ENCODE assay signal across 28 mouse cellular contexts in the genomic region with DNA sequence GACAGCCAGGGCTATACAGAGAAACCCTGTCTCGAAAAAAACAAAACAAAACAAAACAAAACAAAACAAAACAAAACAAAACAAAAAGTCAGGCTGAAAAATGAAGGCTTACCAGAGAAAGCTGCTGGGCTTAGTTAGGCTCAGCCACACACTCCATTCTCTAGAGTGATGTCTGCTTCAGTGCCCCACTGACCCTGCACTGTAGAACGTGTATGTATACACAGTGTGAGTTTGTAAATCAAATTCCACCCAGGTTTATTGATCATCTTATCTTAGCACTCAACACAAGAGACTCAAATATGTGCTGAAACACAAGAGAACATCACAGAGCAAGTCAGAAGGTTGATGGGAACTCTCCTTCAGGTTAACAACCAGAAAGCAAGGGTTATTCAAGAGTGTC.
"Had no signal": no experiment of that assay in that cellular context is flagged by ENCODE, and none has a peak within 500 bp of the region (broad histone marks: within the 10 kb centered on the region; RNA-seq: fewer than 3 reads in every experiment).

No protein-coding gene starts in this region.

- H3K4me3 ChIP-seq: embryonic facial prominence, embryonic 10.5 days; embryonic facial prominence, embryonic 12.5 days; embryonic facial prominence, embryonic 13.5 days; embryonic facial prominence, embryonic 15.5 days; erythroblast, embryonic 14.5 days; forebrain, embryonic 10.5 days; forebrain, embryonic 12.5 days; forebrain, embryonic 13.5 days; forebrain, embryonic 15.5 days; gastrocnemius, adult 2 months had no signal

- H3K9ac ChIP-seq: embryonic facial prominence, embryonic 12.5 days; embryonic facial prominence, embryonic 13.5 days; embryonic facial prominence, embryonic 15.5 days; forebrain, embryonic 12.5 days; forebrain, embryonic 13.5 days; forebrain, embryonic 15.5 days; forebrain, postnatal 0 days had no signal

- H3K27ac ChIP-seq: embryonic facial prominence, embryonic 10.5 days; embryonic facial prominence, embryonic 12.5 days; embryonic facial prominence, embryonic 13.5 days; embryonic facial prominence, embryonic 15.5 days; forebrain, embryonic 10.5 days; forebrain, embryonic 12.5 days; forebrain, embryonic 13.5 days; forebrain, embryonic 15.5 days; gastrocnemius, adult 2 months had no signal

- H3K4me2 ChIP-seq: embryonic facial prominence, embryonic 12.5 days; embryonic facial prominence, embryonic 13.5 days; embryonic facial prominence, embryonic 15.5 days; forebrain, embryonic 12.5 days; forebrain, embryonic 13.5 days; forebrain, embryonic 15.5 days had no signal

- ATAC-seq: forebrain, embryonic 13.5 days; forebrain, embryonic 14.5 days; forebrain, embryonic 15.5 days; forebrain, embryonic 16.5 days; forebrain, postnatal 0 days had no signal

- H3K27me3 ChIP-seq: embryonic facial prominence, embryonic 12.5 days; embryonic facial prominence, embryonic 13.5 days; embryonic facial prominence, embryonic 15.5 days; forebrain, embryonic 12.5 days; forebrain, embryonic 13.5 days; forebrain, embryonic 15.5 days had no signal

- H3K4me1 ChIP-seq: embryonic facial prominence, embryonic 10.5 days; embryonic facial prominence, embryonic 12.5 days; embryonic facial prominence, embryonic 13.5 days; embryonic facial prominence, embryonic 15.5 days; forebrain, embryonic 10.5 days; forebrain, embryonic 12.5 days; forebrain, embryonic 13.5 days; forebrain, embryonic 15.5 days had no signal

- H3K9me3 ChIP-seq: embryonic facial prominence, embryonic 10.5 days; embryonic facial prominence, embryonic 12.5 days; embryonic facial prominence, embryonic 13.5 days; embryonic facial prominence, embryonic 15.5 days; forebrain, embryonic 10.5 days; forebrain, embryonic 12.5 days; forebrain, embryonic 13.5 days; forebrain, embryonic 15.5 days had no signal

- DNase-seq: cerebellum, adult 2 months; cerebellum, adult 8-10 months; cerebellum, adult 9-10 months; cerebellum, adult 9-11 months; cerebellum, postnatal 10 days; cerebellum, postnatal 14 days; cerebellum, postnatal 25 days; cerebellum, postnatal 36 days; embryo, embryonic 11 days; forebrain, postnatal 0 days; gastrocnemius, adult 2 months; gastrocnemius, postnatal 10 days; gastrocnemius, postnatal 14 days; gastrocnemius, postnatal 25 days; gastrocnemius, postnatal 36 days; heart, adult 11 months; heart, adult 18-20 months had no signal
